Mouse (Mus musculus): ENCODE measurements around the gene Zscan21. TPM values are rescaled to one million over a fixed set of nuclear protein-coding genes. Genes with fewer than 3 reads are reported as not detected.

Gene Zscan21
- polyA plus RNA-seq, 1 experiment from 2014 or later, result 109 TPM

MicroRNAs within 50 kb of the gene (microRNA counts, 519-probe panel; counts per million panel counts)
- microRNA mmu-miR-106b (4,299 counts per million, percentile 90 among the panel's probes with 10 or more counts), microRNA mmu-miR-25 (6,653 counts per million, percentile 99 among the panel's probes with 10 or more counts), microRNA mmu-miR-93 (5,094 counts per million, percentile 95 among the panel's probes with 10 or more counts)

Other genes with a start within 250 kb of the Zscan21 start
- 0.37 TPM in 1 of 2 replicates, not detected in the other for gene Pilrb2, start 245.1 kb upstream of the Zscan21 start, polyA plus RNA-seq (2016; fragmentation: Nextera tagmentation; extraction: Ambion mirVana)
- not detected in 2 replicates for gene Cyp3a13, start 195.3 kb upstream of the Zscan21 start, polyA plus RNA-seq (2016; fragmentation: Nextera tagmentation; extraction: Ambion mirVana)
- gene Gjc3, start 153.8 kb upstream of the Zscan21 start, polyA plus RNA-seq (2016; fragmentation: Nextera tagmentation; extraction: Ambion mirVana), result 0.10 and 0.30 TPM in 2 replicates
- not detected in 2 replicates for gene Azgp1, start 135.4 kb upstream of the Zscan21 start, polyA plus RNA-seq (2016; fragmentation: Nextera tagmentation; extraction: Ambion mirVana)
- not detected in 2 replicates for gene Smok3a, start 95.6 kb upstream of the Zscan21 start, polyA plus RNA-seq (2016; fragmentation: Nextera tagmentation; extraction: Ambion mirVana)
- not detected in 2 replicates for gene Smok3b, start 95.5 kb upstream of the Zscan21 start, polyA plus RNA-seq (2016; fragmentation: Nextera tagmentation; extraction: Ambion mirVana)
- gene Smok3c, start 63.7 kb upstream of the Zscan21 start, polyA plus RNA-seq (2016; fragmentation: Nextera tagmentation; extraction: Ambion mirVana), result not detected in 2 replicates
- 24.5 and 26.3 TPM in 2 replicates for gene Zkscan1, start 31.8 kb upstream of the Zscan21 start, polyA plus RNA-seq (2016; fragmentation: Nextera tagmentation; extraction: Ambion mirVana)
- gene Zfp113, start 38.8 kb downstream of the Zscan21 start, polyA plus RNA-seq (2016; fragmentation: Nextera tagmentation; extraction: Ambion mirVana), result 38.9 and 42.4 TPM in 2 replicates
- 354 and 372 TPM in 2 replicates for gene Cops6, start 44.2 kb downstream of the Zscan21 start, polyA plus RNA-seq (2016; fragmentation: Nextera tagmentation; extraction: Ambion mirVana)
- 26.2 and 29.7 TPM in 2 replicates for gene Ap4m1, start 55.1 kb downstream of the Zscan21 start, polyA plus RNA-seq (2016; fragmentation: Nextera tagmentation; extraction: Ambion mirVana)
- gene Mcm7, start 55.5 kb downstream of the Zscan21 start, polyA plus RNA-seq (2016; fragmentation: Nextera tagmentation; extraction: Ambion mirVana), result 324 and 361 TPM in 2 replicates
- gene Taf6, start 70.5 kb downstream of the Zscan21 start, polyA plus RNA-seq (2016; fragmentation: Nextera tagmentation; extraction: Ambion mirVana), result 128 and 136 TPM in 2 replicates
- gene Cnpy4, start 70.6 kb downstream of the Zscan21 start, polyA plus RNA-seq (2016; fragmentation: Nextera tagmentation; extraction: Ambion mirVana), result 50.7 and 52.2 TPM in 2 replicates
- gene Mblac1, start 77.4 kb downstream of the Zscan21 start, polyA plus RNA-seq (2016; fragmentation: Nextera tagmentation; extraction: Ambion mirVana), result 8.8 and 11.8 TPM in 2 replicates
- not detected in 2 replicates for gene Nxpe5, start 109.0 kb downstream of the Zscan21 start, polyA plus RNA-seq (2016; fragmentation: Nextera tagmentation; extraction: Ambion mirVana)
- gene Lamtor4, start 138.6 kb downstream of the Zscan21 start, polyA plus RNA-seq (2016; fragmentation: Nextera tagmentation; extraction: Ambion mirVana), result 49.5 and 63.6 TPM in 2 replicates
- gene BC037034, start 147.1 kb downstream of the Zscan21 start, polyA plus RNA-seq (2016; fragmentation: Nextera tagmentation; extraction: Ambion mirVana), result 6.3 and 10.1 TPM in 2 replicates
- gene Gal3st4, start 155.9 kb downstream of the Zscan21 start, polyA plus RNA-seq (2016; fragmentation: Nextera tagmentation; extraction: Ambion mirVana), result 7.9 and 8.5 TPM in 2 replicates
- gene Gm43720, start 163.1 kb downstream of the Zscan21 start, polyA plus RNA-seq (2016; fragmentation: Nextera tagmentation; extraction: Ambion mirVana), result 0.13 and 0.26 TPM in 2 replicates
- gene Gpc2, start 163.1 kb downstream of the Zscan21 start, polyA plus RNA-seq (2016; fragmentation: Nextera tagmentation; extraction: Ambion mirVana), result 48.0 and 95.4 TPM in 2 replicates
- 3.4 and 3.9 TPM in 2 replicates for gene Stag3, start 163.3 kb downstream of the Zscan21 start, polyA plus RNA-seq (2016; fragmentation: Nextera tagmentation; extraction: Ambion mirVana)
- gene Pvrig, start 225.1 kb downstream of the Zscan21 start, polyA plus RNA-seq (2016; fragmentation: Nextera tagmentation; extraction: Ambion mirVana), result 0.14 TPM in 1 of 2 replicates, not detected in the other

All from hindbrain, embryonic 10.5 days (tissue).